In the genomic region with DNA sequence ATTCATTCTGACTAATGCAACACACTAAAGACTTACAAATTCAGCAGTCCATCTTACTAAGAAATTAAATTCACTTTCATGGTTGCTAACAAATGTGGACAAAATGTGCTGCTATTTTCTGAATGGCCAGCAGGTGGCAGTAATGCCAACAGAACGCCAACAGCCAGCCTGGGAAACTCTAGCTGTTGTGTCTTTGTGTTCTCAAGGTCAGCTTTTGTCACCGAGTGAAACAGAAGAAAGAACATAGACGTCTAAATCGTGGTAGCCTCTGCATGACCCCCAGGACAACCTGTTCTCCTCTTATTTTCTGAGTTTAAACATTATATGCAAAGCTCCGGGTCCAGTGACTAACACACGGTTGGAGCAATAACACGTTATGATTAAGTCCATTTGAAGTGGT, we compare ENCODE assay signal across 8 mouse cellular contexts. TPM values are rescaled to one million over a fixed set of nuclear protein-coding genes. Genes with fewer than 3 reads are reported as not detected.
DNase-seq lines count a peak whose midpoint lies in the region; ATAC-seq and TF ChIP-seq lines count a peak whose summit lies in the region.

No protein-coding gene starts in this region.

- H3K4me3 ChIP-seq in heart, embryonic 11.5 days (ENCODE audit: low read depth, low read length), result no peak overlapping the region
- H3K4me3 ChIP-seq in bone marrow, adult 2 months (replicated peaks; ENCODE audit: control insufficient read depth, low read depth, low read length), result no peak overlapping the region
- no peak overlapping the region for H3K4me3 ChIP-seq in myocyte
- no peak overlapping the region for H3K4me3 ChIP-seq in stomach, embryonic 14.5 days (ENCODE audit: low read depth, low read length)

- peaks cover 3% of the 10 kb centered on the region; the same call in 1 of the 2 replicates for H3K4me1 ChIP-seq in heart, embryonic 11.5 days (ENCODE audit: control insufficient read depth, insufficient read depth, low read length)
- peaks cover 2% of the 10 kb centered on the region for H3K4me1 ChIP-seq in bone marrow, adult 2 months (ENCODE audit: control insufficient read depth, insufficient read depth, low read length)
- H3K4me1 ChIP-seq in stomach, embryonic 14.5 days (ENCODE audit: control insufficient read depth, insufficient read depth, low read length), result no peaks in the 10 kb centered on the region

- TF ChIP-seq CTCF in bone marrow, adult 2 months (IDR thresholded peaks at IDR 0.05; ENCODE audit: control insufficient read depth, insufficient read depth, low read length), result peak; percentile 75

- H3K79me2 ChIP-seq in myocyte (ENCODE audit: control insufficient read depth, insufficient read depth), result no peaks in the 10 kb centered on the region

- H3K27ac ChIP-seq in heart, embryonic 11.5 days (ENCODE audit: low read depth, low read length), result no peak overlapping the region
- no peak overlapping the region for H3K27ac ChIP-seq in bone marrow, adult 2 months (ENCODE audit: control insufficient read depth, insufficient read depth, low read depth, low read length, poor library complexity)
- no peak overlapping the region for H3K27ac ChIP-seq in stomach, embryonic 14.5 days (ENCODE audit: low read length)

- H3K27me3 ChIP-seq in heart, embryonic 11.5 days (ENCODE audit: control insufficient read depth, insufficient read depth, low read length), result no peaks in the 10 kb centered on the region
- no peaks in the 10 kb centered on the region for H3K27me3 ChIP-seq in myocyte (ENCODE audit: control insufficient read depth, insufficient read depth, insufficient read length)
- H3K27me3 ChIP-seq in stomach, embryonic 14.5 days (ENCODE audit: control insufficient read depth, insufficient read depth, low read length), result no peaks in the 10 kb centered on the region

- ATAC-seq in heart, embryonic 11.5 days (replicated peaks; ENCODE audit: insufficient number of reproducible peaks, low FRiP score, low TSS enrichment), result no peak
- ATAC-seq in stomach, embryonic 14.5 days (ENCODE audit: insufficient number of reproducible peaks, insufficient read depth, low FRiP score, low read depth), result no peak

- H3K9ac ChIP-seq in heart, embryonic 11.5 days (ENCODE audit: low read depth, low read length), result no peak overlapping the region
- H3K9ac ChIP-seq in stomach, embryonic 14.5 days (replicated peaks; ENCODE audit: low read depth, low read length), result no peak overlapping the region

- no peak overlapping the region for H3K4me2 ChIP-seq in heart, embryonic 11.5 days
- peak overlapping the region; percentile 45 for H3K4me2 ChIP-seq in myocyte (ENCODE audit: low read depth)
- 0 out of 2 replicates have a peak overlapping the region, but pooled peaks have one; percentile 2 for H3K4me2 ChIP-seq in stomach, embryonic 14.5 days (replicated peaks; ENCODE audit: low read depth, low read length)

- DNase-seq in heart, adult 18-20 months, result peak; percentile 46 to 77
- DNase-seq in fibroblast of lung, adult 2 months (ENCODE audit: low read depth), result peak; percentile 29
- peak; percentile 94 for DNase-seq in induced T-regulatory cell, adult 2 months (ENCODE audit: low read depth)
- peak; percentile 62 for DNase-seq in liver

- 32% methylated on average over 7 of the region's 7 CpGs for WGBS in heart, embryonic 11.5 days (ENCODE audit: insufficient replicate concordance)
- WGBS in bone marrow, adult 2 months, result 25% methylated on average over 7 of the region's 7 CpGs
- WGBS in stomach, embryonic 14.5 days, result 34% methylated on average over 7 of the region's 7 CpGs

- H3K36me3 ChIP-seq in heart, embryonic 11.5 days (ENCODE audit: control insufficient read depth, insufficient read depth, low read length), result no peaks in the 10 kb centered on the region
- H3K36me3 ChIP-seq in myocyte (ENCODE audit: control insufficient read depth, insufficient read depth), result no peaks in the 10 kb centered on the region
- no peaks in the 10 kb centered on the region; the same call in 1 of the 2 replicates for H3K36me3 ChIP-seq in stomach, embryonic 14.5 days (ENCODE audit: control insufficient read depth, insufficient read depth, low read length)

- H3K9me3 ChIP-seq in heart, embryonic 11.5 days (replicated peaks; ENCODE audit: control insufficient read depth, low read length), result no peaks in the 10 kb centered on the region
- H3K9me3 ChIP-seq in stomach, embryonic 14.5 days (ENCODE audit: control insufficient read depth, low read depth, low read length), result no peaks in the 10 kb centered on the region

- TF ChIP-seq POLR2A in bone marrow, adult 2 months (IDR thresholded peaks at IDR 0.05; ENCODE audit: borderline replicate concordance, control insufficient read depth, low read depth, low read length), result no peak
- no peak for TF ChIP-seq POLR2A in myocyte (IDR thresholded peaks at IDR 0.05; ENCODE audit: insufficient read length, low read depth)

- no peak overlapping the region for H3ac ChIP-seq in myocyte (ENCODE audit: control insufficient read depth, insufficient read length)

TF ChIP-seq in myocyte, 11 proteins besides CTCF, POLR2A, EP300 and RAD21:
- no peak for TF ChIP-seq E2F4 (IDR thresholded peaks at IDR 0.05; ENCODE audit: insufficient read depth)
- no peak for TF ChIP-seq MAX (IDR thresholded peaks at IDR 0.05; ENCODE audit: low read depth)
- no peak for TF ChIP-seq SRF (IDR thresholded peaks at IDR 0.05; ENCODE audit: control insufficient read depth, insufficient read length, low read depth)
- TF ChIP-seq MYOG (IDR thresholded peaks at IDR 0.05; ENCODE audit: control insufficient read depth in 1 of 3, insufficient read depth in 1 of 3, insufficient read length in 2 of 3, low read depth in 2 of 3), result no peak
- TF ChIP-seq USF1 (IDR thresholded peaks at IDR 0.05; ENCODE audit: low read depth), result no peak

RNA-seq across cellular contexts. Expression of gene Rpap3, which starts 38.2 kb away (rescaled TPM):
- 10 to 100 TPM; 14.5 to 15.7 TPM for total RNA-seq in heart, adult 18-20 months (2021)
- 30.4 and 30.5 TPM in 2 replicates for polyA plus RNA-seq in heart, embryonic 11.5 days (2014; fragmentation: Nextera tagmentation; extraction: Ambion mirVana)
- polyA plus RNA-seq in bone marrow, adult 2 months (2011; ENCODE audit: insufficient read depth, insufficient read length, low replicate concordance, missing spikeins), result 6.8 and 13.5 TPM in 2 replicates
- polyA plus RNA-seq in myocyte (2012; fragmentation: generic; extraction: Trizol), result 11.7 TPM
- polyA plus RNA-seq in stomach, embryonic 14.5 days (2014; fragmentation: Nextera tagmentation; extraction: Ambion mirVana), result 32.6 and 34.1 TPM in 2 replicates

Comparison
In these comparisons a context has a peak if more than half of its experiments do, and no peak if none do; other contexts are left out.
1. DNase-seq: peak in every context shown above with its lines; median percentile 94 in induced T-regulatory cell, adult 2 months; 62 in liver; 62 in heart, adult 18-20 months; 29 in fibroblast of lung, adult 2 months.